Mouse (Mus musculus): ENCODE data around the gene Chml. TPM values are rescaled to one million over a fixed set of nuclear protein-coding genes. Genes with fewer than 3 reads are reported as not detected.

Chml gene
- polyA plus RNA-seq, 1 experiment from 2014 or later: 7.7 TPM

GRCm38 (mm10) chr1:175643496-175644265 is 49.0 kb downstream of the Chml start:
- no peak overlapping the region for H3K4me2 ChIP-seq (ENCODE audit: low read depth, low read length, severe bottlenecking)
- H3K4me1 ChIP-seq (replicated peaks; ENCODE audit: control insufficient read depth, insufficient read depth, low read length): no peaks in the 10 kb centered on the region
- H3K36me3 ChIP-seq (ENCODE audit: control insufficient read depth, insufficient read depth, low read length): no peaks in the 10 kb centered on the region
- no peaks in the 10 kb centered on the region for H3K27me3 ChIP-seq (ENCODE audit: control insufficient read depth, insufficient read depth, low read length)
- WGBS: 82% methylated on average over 5 of the region's 5 CpGs
- no peak for DNase-seq (ENCODE audit: low spot score)
- no peaks in the 10 kb centered on the region for H3K9me3 ChIP-seq (ENCODE audit: control insufficient read depth, low read length)
- H3K4me3 ChIP-seq (ENCODE audit: low read depth, low read length): no peak overlapping the region
- ATAC-seq (replicated peaks; ENCODE audit: low FRiP score): no peak
- H3K27ac ChIP-seq (ENCODE audit: low read depth, low read length): no peak overlapping the region
- no peak overlapping the region for H3K9ac ChIP-seq (ENCODE audit: low read length)

- Histone ChIP-seq H3K9ac (ENCODE audit: low read length) (no peak overlapping the region), H3K4me3 (ENCODE audit: low read depth, low read length) (no peak overlapping the region), H3K9me3 (ENCODE audit: control insufficient read depth, low read length) (no peaks in the 10 kb centered on the region), H3K36me3 (ENCODE audit: control insufficient read depth, insufficient read depth, low read length) (no peaks in the 10 kb centered on the region), H3K4me2 (ENCODE audit: low read depth, low read length, severe bottlenecking) (no peak overlapping the region), H3K4me1 (replicated peaks; ENCODE audit: control insufficient read depth, insufficient read depth, low read length) (no peaks in the 10 kb centered on the region), H3K27ac (ENCODE audit: low read depth, low read length) (no peak overlapping the region), H3K27me3 (ENCODE audit: control insufficient read depth, insufficient read depth, low read length) (no peaks in the 10 kb centered on the region)
- DNase-seq (ENCODE audit: low spot score) (no peak), ATAC-seq (replicated peaks; ENCODE audit: low FRiP score) (no peak)
- 88% methylated on average over 6 of the region's 6 CpGs for WGBS
Measured at GRCm38 (mm10) chr1:175640435-175641150, 52.1 kb downstream of the Chml start.

- DNase-seq (ENCODE audit: low spot score) (no peak), ATAC-seq (replicated peaks; ENCODE audit: low FRiP score) (no peak)
- Histone ChIP-seq H3K9me3 (ENCODE audit: control insufficient read depth, low read length) (no peaks in the 10 kb centered on the region), H3K4me3 (ENCODE audit: low read depth, low read length) (no peak overlapping the region), H3K4me2 (ENCODE audit: low read depth, low read length, severe bottlenecking) (no peak overlapping the region), H3K9ac (ENCODE audit: low read length) (no peak overlapping the region), H3K4me1 (replicated peaks; ENCODE audit: control insufficient read depth, insufficient read depth, low read length) (no peaks in the 10 kb centered on the region), H3K27ac (ENCODE audit: low read depth, low read length) (no peak overlapping the region), H3K27me3 (ENCODE audit: control insufficient read depth, insufficient read depth, low read length) (no peaks in the 10 kb centered on the region), H3K36me3 (ENCODE audit: control insufficient read depth, insufficient read depth, low read length) (no peaks in the 10 kb centered on the region)
- WGBS: 85% methylated on average over 7 of the region's 7 CpGs
Measured at GRCm38 (mm10) chr1:175639072-175639471, 53.6 kb downstream of the Chml start.

GRCm38 (mm10) chr1:175637677-175638076 is 55.0 kb downstream of the Chml start:
- no peak overlapping the region for H3K27ac ChIP-seq (ENCODE audit: low read depth, low read length)
- WGBS: 79% methylated on average over 7 of the region's 7 CpGs
- no peaks in the 10 kb centered on the region for H3K27me3 ChIP-seq (ENCODE audit: control insufficient read depth, insufficient read depth, low read length)
- H3K9ac ChIP-seq (ENCODE audit: low read length): no peak overlapping the region
- no peaks in the 10 kb centered on the region for H3K36me3 ChIP-seq (ENCODE audit: control insufficient read depth, insufficient read depth, low read length)
- ATAC-seq (replicated peaks; ENCODE audit: low FRiP score) (no peak), DNase-seq (ENCODE audit: low spot score) (no peak)
- H3K4me3 ChIP-seq (ENCODE audit: low read depth, low read length): no peak overlapping the region
- no peaks in the 10 kb centered on the region for H3K4me1 ChIP-seq (replicated peaks; ENCODE audit: control insufficient read depth, insufficient read depth, low read length)
- H3K4me2 ChIP-seq (ENCODE audit: low read depth, low read length, severe bottlenecking): no peak overlapping the region
- no peaks in the 10 kb centered on the region for H3K9me3 ChIP-seq (ENCODE audit: control insufficient read depth, low read length)

- H3K4me1 ChIP-seq (replicated peaks; ENCODE audit: control insufficient read depth, insufficient read depth, low read length): no peaks in the 10 kb centered on the region
- no peaks in the 10 kb centered on the region for H3K9me3 ChIP-seq (ENCODE audit: control insufficient read depth, low read length)
- 97% methylated on average over 14 of the region's 14 CpGs for WGBS
- ATAC-seq (replicated peaks; ENCODE audit: low FRiP score) (no peak), DNase-seq (ENCODE audit: low spot score) (no peak)
- H3K4me2 ChIP-seq (ENCODE audit: low read depth, low read length, severe bottlenecking): no peak overlapping the region
- H3K36me3 ChIP-seq (ENCODE audit: control insufficient read depth, insufficient read depth, low read length): no peaks in the 10 kb centered on the region
- H3K27me3 ChIP-seq (ENCODE audit: control insufficient read depth, insufficient read depth, low read length): no peaks in the 10 kb centered on the region
- H3K27ac ChIP-seq (ENCODE audit: low read depth, low read length): no peak overlapping the region
- no peak overlapping the region for H3K9ac ChIP-seq (ENCODE audit: low read length)
- H3K4me3 ChIP-seq (ENCODE audit: low read depth, low read length): no peak overlapping the region
Measured at GRCm38 (mm10) chr1:175632470-175632869, 60.2 kb downstream of the Chml start.

Other genes with a start within 250 kb of the Chml start
- 4.6 and 5.7 TPM in 2 replicates for gene Rgs7, start 200.4 kb downstream of the Chml start, polyA plus RNA-seq (2014; fragmentation: Nextera tagmentation; extraction: Ambion mirVana)
- 0.25 TPM in 1 of 2 replicates, not detected in the other for gene Kmo, start 72.5 kb downstream of the Chml start, polyA plus RNA-seq (2014; fragmentation: Nextera tagmentation; extraction: Ambion mirVana)
- 95.7 and 113 TPM in 2 replicates for gene Fh1, start 67.3 kb downstream of the Chml start, polyA plus RNA-seq (2014; fragmentation: Nextera tagmentation; extraction: Ambion mirVana)
- gene Opn3, start 125 bp downstream of the Chml start, polyA plus RNA-seq (2014; fragmentation: Nextera tagmentation; extraction: Ambion mirVana): 11.5 and 12.6 TPM in 2 replicates
- not detected in 2 replicates for gene Wdr64, start 5.7 kb upstream of the Chml start, polyA plus RNA-seq (2014; fragmentation: Nextera tagmentation; extraction: Ambion mirVana)
- 156 and 161 TPM in 2 replicates for gene Exo1, start 187.7 kb upstream of the Chml start, polyA plus RNA-seq (2014; fragmentation: Nextera tagmentation; extraction: Ambion mirVana)
- 0.20 and 0.31 TPM in 2 replicates for gene Gm38100, start 227.4 kb upstream of the Chml start, polyA plus RNA-seq (2014; fragmentation: Nextera tagmentation; extraction: Ambion mirVana)